Mouse (Mus musculus) adipose tissue, adult 10 weeks (tissue): ENCODE results near the gene S1pr5. TPM values are rescaled to one million over a fixed set of nuclear protein-coding genes. Genes with fewer than 3 reads are reported as not detected.

ENCODE experiments used
- polyA plus RNA-seq: library from polyadenylated mRNA; stranded (reverse); fragments of 350-450 nt; fragmentation: Illumina TruSeq; extraction: RNeasy Lipid Tissue Mini Kit (QIAGEN cat#74804); gene quantifications from one replicate; pipeline ENCODE4 v1.2.3, GENCODE M21; 2014; ENCODE audit warnings: low read depth, low replicate concordance

S1pr5 gene
- not detected for polyA plus RNA-seq

GRCm38 (mm10) chr9:21248326-21248725 is at the start of gene S1pr5:
Gene S1pr5, minus strand, starts transcription at chr9:21248443.

GRCm38 (mm10) chr9:21291022-21291787 is 43.0 kb upstream of the S1pr5 start, which contains the start of gene Cdkn2d:
Gene Cdkn2d, minus strand, starts transcription at chr9:21291407.

GRCm38 (mm10) chr9:21287571-21288402 is 39.5 kb upstream of the S1pr5 start, which contains the start of gene Kri1:
Gene Kri1, minus strand, starts transcription at chr9:21287969.

GRCm38 (mm10) chr9:21265000-21265561 is 16.8 kb upstream of the S1pr5 start, which contains the start of gene Atg4d:
Gene Atg4d, plus strand, starts transcription at chr9:21265293.

GRCm38 (mm10) chr9:21238733-21239464 is 9.3 kb downstream of the S1pr5 start, which contains the start of gene Keap1:
Gene Keap1, minus strand, starts transcription at chr9:21239361.

Other genes starting within 250 kb of the S1pr5 start
- 49.4 TPM for gene Mrpl4, start 245.7 kb downstream of the S1pr5 start, polyA plus RNA-seq
- 14.0 TPM for gene Icam1, start 232.5 kb downstream of the S1pr5 start, polyA plus RNA-seq
- 0.32 TPM for gene Icam4, start 219.1 kb downstream of the S1pr5 start, polyA plus RNA-seq
- not detected for gene Icam5, start 216.4 kb downstream of the S1pr5 start, polyA plus RNA-seq
- not detected for gene Zglp1, start 181.3 kb downstream of the S1pr5 start, polyA plus RNA-seq
- gene Gm49373, start 175.3 kb downstream of the S1pr5 start, polyA plus RNA-seq, result not detected
- 38.2 TPM for gene Fdx1l, start 174.8 kb downstream of the S1pr5 start, polyA plus RNA-seq
- 1.4 TPM for gene Gm38431, start 156.4 kb downstream of the S1pr5 start, polyA plus RNA-seq
- 32.1 TPM for gene Raver1, start 156.4 kb downstream of the S1pr5 start, polyA plus RNA-seq
- 17.2 TPM for gene Tyk2, start 117.2 kb downstream of the S1pr5 start, polyA plus RNA-seq
- gene Cdc37, start 98.5 kb downstream of the S1pr5 start, polyA plus RNA-seq, result 120 TPM
- 16.0 TPM for gene Pde4a, start 82.7 kb downstream of the S1pr5 start, polyA plus RNA-seq
- gene Keap1, start 9.1 kb downstream of the S1pr5 start, polyA plus RNA-seq, result 33.5 TPM
- 18.9 TPM for gene Atg4d, start 16.9 kb upstream of the S1pr5 start, polyA plus RNA-seq
- 30.1 TPM for gene Kri1, start 39.5 kb upstream of the S1pr5 start, polyA plus RNA-seq
- gene Cdkn2d, start 43.0 kb upstream of the S1pr5 start, polyA plus RNA-seq, result 13.7 TPM
- gene Ap1m2, start 63.9 kb upstream of the S1pr5 start, polyA plus RNA-seq, result 73.5 TPM
- 39.7 TPM for gene Slc44a2, start 72.3 kb upstream of the S1pr5 start, polyA plus RNA-seq
- 44.6 TPM for gene Ilf3, start 119.4 kb upstream of the S1pr5 start, polyA plus RNA-seq
- 10.2 TPM for gene Qtrt1, start 163.4 kb upstream of the S1pr5 start, polyA plus RNA-seq
- 77.4 TPM for gene Dnm2, start 176.5 kb upstream of the S1pr5 start, polyA plus RNA-seq